Mouse (Mus musculus): ENCODE measurements at regions not wholly inside any gene's neighbourhood (a gene's known extent, or its start where the extent isn't known, plus 50 kb on each side); places are given as distances from the start of the nearest gene placed in this dataset.

- TF ChIP-seq CTCF (IDR thresholded peaks at IDR 0.05; ENCODE audit: low read depth, low read length) (no peak), POLR2AphosphoS5 (IDR thresholded peaks at IDR 0.05; ENCODE audit: insufficient replicate concordance, low read depth, low read length) (no peak), GATA1 (IDR thresholded peaks at IDR 0.05; ENCODE audit: borderline replicate concordance, low read length) (no peak)
Observed at GRCm38 (mm10) chr1:193705205-193705604, 335.1 kb upstream of the Camk1g start.
